15 mouse cellular contexts compared by ENCODE assay signal in the genomic region with DNA sequence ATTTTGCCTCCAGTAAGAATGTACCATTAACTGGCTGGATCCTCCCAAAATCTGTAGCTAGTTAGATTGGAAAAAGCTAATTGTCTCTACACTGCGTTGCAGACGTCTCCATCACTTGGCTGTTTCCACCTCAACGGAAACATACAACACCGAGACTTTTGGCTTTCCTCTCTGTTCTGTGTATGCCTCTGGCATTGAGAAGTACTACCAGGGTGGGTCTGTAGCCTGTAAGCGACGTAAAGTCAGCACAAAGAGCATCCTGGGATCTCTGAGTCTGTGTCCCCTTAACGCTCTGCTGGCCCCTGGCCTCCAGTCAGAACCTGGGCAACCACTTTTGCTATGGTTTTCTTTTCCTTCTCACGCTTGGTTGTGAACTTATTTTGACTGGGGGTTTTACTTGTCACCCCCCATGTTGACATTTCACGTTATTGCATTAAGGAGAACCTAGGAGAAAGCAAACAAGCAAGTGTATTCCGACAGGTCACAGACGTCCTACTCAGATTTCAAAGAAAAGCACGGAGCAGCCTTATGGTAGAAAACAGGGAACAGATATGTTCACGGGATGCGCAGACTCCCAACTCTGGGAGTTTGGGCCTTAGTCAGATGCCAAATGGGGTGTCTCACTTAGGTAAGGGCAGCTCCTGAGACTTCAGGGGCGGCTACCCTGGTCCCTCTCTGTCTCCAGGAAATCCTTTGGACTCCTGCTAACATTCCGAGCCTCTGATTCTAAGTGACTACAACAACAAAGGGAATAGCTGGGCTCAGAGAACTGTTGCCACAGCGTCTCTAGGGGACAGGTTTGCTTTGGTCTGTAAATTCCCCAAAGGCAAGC.
A peak's percentile ranks its signal among the peaks of the same experiment; 100 is the strongest.
DNase-seq lines count a peak whose midpoint lies in the region; ATAC-seq and TF ChIP-seq lines count a peak whose summit lies in the region.
"Had no signal": no experiment of that assay in that cellular context is flagged by ENCODE, and none has a peak within 500 bp of the region (broad histone marks: within the 10 kb centered on the region; RNA-seq: fewer than 3 reads in every experiment).

No protein-coding gene starts in this region.

- TF ChIP-seq CTCF in testis, adult 2 months (IDR thresholded peaks at IDR 0.05; ENCODE audit: control insufficient read depth, insufficient read depth, insufficient replicate concordance, low read depth, low read length), result no peak
- no peak for TF ChIP-seq CTCF in cerebellum, adult 2 months (IDR thresholded peaks at IDR 0.05; ENCODE audit: borderline replicate concordance, insufficient read depth, low read depth, low read length)

- no peak for DNase-seq in heart, postnatal 10 days
- no peak for DNase-seq in testis, postnatal 14 days (ENCODE audit: low spot score)
- peak; percentile 19 for DNase-seq in testis, postnatal 10 days (ENCODE audit: low spot score)
- no peak for DNase-seq in cerebellum, adult 2 months
- DNase-seq: adrenal gland, adult 2 months; layer of hippocampus, adult 9-11 months; liver, postnatal 0 days had no signal

- no peak for ATAC-seq in heart, embryonic 12.5 days (ENCODE audit: insufficient number of reproducible peaks, low FRiP score)
- 0 out of 2 replicates have a peak, but pooled peaks have one; percentile 26 for ATAC-seq in hindbrain, embryonic 12.5 days (ENCODE audit: low FRiP score)
- ATAC-seq in megakaryocyte-erythroid progenitor cell, adult 5-6 weeks (replicated peaks; ENCODE audit: low FRiP score, low TSS enrichment, poor library complexity, severe bottlenecking), result no peak
- ATAC-seq: intestine, embryonic 15.5 days; liver, postnatal 0 days had no signal

- no peak for TF ChIP-seq POLR2A in testis, adult 2 months (IDR thresholded peaks at IDR 0.05; ENCODE audit: control insufficient read depth, low read depth, low read length)
- TF ChIP-seq POLR2A in cerebellum, adult 2 months (IDR thresholded peaks at IDR 0.05; ENCODE audit: borderline replicate concordance, insufficient read depth, low read length), result no peak

- H3K4me1 ChIP-seq in heart, embryonic 12.5 days (replicated peaks), result peaks cover 31% of the 10 kb centered on the region
- H3K4me1 ChIP-seq in testis, adult 2 months (ENCODE audit: control insufficient read depth, insufficient read depth, low read length), result no peaks in the 10 kb centered on the region; the same call in 1 of the 2 replicates
- H3K4me1 ChIP-seq in hindbrain, embryonic 12.5 days, result peaks cover 34% of the 10 kb centered on the region
- H3K4me1 ChIP-seq in cerebellum, adult 2 months (ENCODE audit: control insufficient read depth, insufficient read depth, low read length), result peaks cover 11% of the 10 kb centered on the region
- H3K4me1 ChIP-seq: intestine, embryonic 15.5 days had no signal

- peak overlapping the region; percentile 3; the same call in 1 of the 2 replicates for H3K4me2 ChIP-seq in heart, embryonic 12.5 days
- 0 out of 2 replicates have a peak overlapping the region, but pooled peaks have one; percentile 6 for H3K4me2 ChIP-seq in hindbrain, embryonic 12.5 days (replicated peaks)
- H3K4me2 ChIP-seq: intestine, embryonic 15.5 days; limb, embryonic 12.5 days had no signal

- H3K36me3 ChIP-seq in heart, embryonic 12.5 days, result no peaks in the 10 kb centered on the region
- H3K36me3 ChIP-seq in testis, adult 2 months (ENCODE audit: control insufficient read depth, insufficient read depth, low read length), result no peaks in the 10 kb centered on the region
- no peaks in the 10 kb centered on the region for H3K36me3 ChIP-seq in hindbrain, embryonic 12.5 days
- H3K36me3 ChIP-seq: intestine, embryonic 15.5 days; limb, embryonic 12.5 days had no signal

- no peak overlapping the region for H3K4me3 ChIP-seq in heart, embryonic 12.5 days
- peak overlapping the region; percentile 49 for H3K4me3 ChIP-seq in testis, adult 2 months (ENCODE audit: control insufficient read depth, low read depth, low read length)
- no peak overlapping the region for H3K4me3 ChIP-seq in hindbrain, embryonic 12.5 days
- no peak overlapping the region for H3K4me3 ChIP-seq in cerebellum, adult 2 months (replicated peaks; ENCODE audit: insufficient read depth, low read depth, low read length)
- H3K4me3 ChIP-seq: intestine, embryonic 15.5 days; limb, embryonic 12.5 days; megakaryocyte, embryonic 14.5 days had no signal

- no peaks in the 10 kb centered on the region; the same call in 1 of the 2 replicates for H3K9me3 ChIP-seq in heart, embryonic 12.5 days (replicated peaks)
- H3K9me3 ChIP-seq in hindbrain, embryonic 12.5 days (replicated peaks), result 0 out of 2 replicates have a peak, but pooled peaks cover 4% of the 10 kb centered on the region
- H3K9me3 ChIP-seq: intestine, embryonic 15.5 days; limb, embryonic 12.5 days had no signal

- H3K27me3 ChIP-seq in heart, embryonic 12.5 days (replicated peaks), result no peaks in the 10 kb centered on the region
- no peaks in the 10 kb centered on the region for H3K27me3 ChIP-seq in testis, adult 2 months (ENCODE audit: control insufficient read depth, insufficient read depth, low read length)
- H3K27me3 ChIP-seq in hindbrain, embryonic 12.5 days, result no peaks in the 10 kb centered on the region
- no peaks in the 10 kb centered on the region for H3K27me3 ChIP-seq in cerebellum, adult 2 months (ENCODE audit: control insufficient read depth, insufficient read depth, low read length)
- H3K27me3 ChIP-seq: intestine, embryonic 15.5 days; megakaryocyte, embryonic 14.5 days had no signal

- 35% methylated on average over 17 of the region's 17 CpGs for WGBS in heart, embryonic 12.5 days
- 15% methylated on average over 17 of the region's 17 CpGs for WGBS in hindbrain, embryonic 12.5 days
- WGBS in cerebellum, adult 2 months, result 75% methylated on average over 17 of the region's 17 CpGs

- no peak overlapping the region for H3K27ac ChIP-seq in heart, embryonic 12.5 days (ENCODE audit: poor library complexity, severe bottlenecking)
- H3K27ac ChIP-seq in testis, adult 2 months (ENCODE audit: control insufficient read depth, insufficient read depth, low read depth, low read length), result no peak overlapping the region
- H3K27ac ChIP-seq in hindbrain, embryonic 12.5 days, result peak overlapping the region; percentile 52
- H3K27ac ChIP-seq in cerebellum, adult 2 months (ENCODE audit: insufficient read depth, low read length), result no peak overlapping the region
- H3K27ac ChIP-seq: intestine, embryonic 15.5 days; limb, embryonic 12.5 days; stomach, postnatal 0 days had no signal

- intact Hi-C loops in heart, postnatal 10 days (cut with DNase I), result no loop called here

- H3K9ac ChIP-seq in heart, embryonic 12.5 days, result no peak overlapping the region
- H3K9ac ChIP-seq in hindbrain, embryonic 12.5 days, result no peak overlapping the region
- H3K9ac ChIP-seq: intestine, embryonic 15.5 days; limb, embryonic 12.5 days; liver, postnatal 0 days had no signal
